Mouse (Mus musculus) bone marrow macrophage, adult 2 months (primary cell): ENCODE measurements around the gene Pxn.

Experiments used
- CTCF ChIP-seq: IDR thresholded peaks from 2 replicates; pipeline ENCODE4 v1.5.1; 2012; ENCODE audit warnings: low read depth, mild to moderate bottlenecking, low read length, moderate library complexity
- POLR2A ChIP-seq: IDR thresholded peaks from 2 replicates; pipeline ENCODE4 v1.6.1; 2012; ENCODE audit warnings: mild to moderate bottlenecking, low read depth, low read length, borderline replicate concordance

- TF ChIP-seq POLR2A (no peak), CTCF (no peak)
Observed at GRCm38 (mm10) chr5:115513246-115513645, 6.8 kb downstream of the Pxn start.
